Mouse (Mus musculus): ENCODE measurements around the gene Mettl26.
A peak's percentile ranks its signal among the peaks of the same experiment; 100 is the strongest.

Mettl26 gene

DNA sequence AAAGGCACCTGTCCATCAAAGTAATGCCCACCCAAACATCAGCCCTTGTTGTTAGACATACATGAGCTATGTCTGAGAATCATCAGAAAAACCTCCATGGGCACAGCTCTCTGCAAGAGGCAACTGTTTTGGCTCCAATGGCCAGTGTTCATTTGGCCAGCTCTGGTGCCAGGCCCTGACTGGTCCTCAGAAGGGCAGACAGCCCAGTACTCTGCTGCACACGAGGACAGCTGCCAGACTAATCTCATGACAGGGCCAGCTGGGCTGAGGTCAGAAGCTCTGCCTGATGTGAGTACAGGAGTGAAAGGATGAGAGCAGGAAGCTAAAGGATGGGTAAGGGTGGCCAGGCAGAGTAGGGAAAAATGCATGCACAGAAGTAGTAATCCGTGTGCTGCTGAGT is 50.5 kb downstream of the Mettl26 start:
- peak; percentile 16 for DNase-seq (ENCODE audit: low read depth, low spot score)

Data from retina, adult 2 months (tissue).